Mouse (Mus musculus) ovary, postnatal 14 days (tissue): ENCODE results near the gene Kcnmb1.

Experiments used
- DNase-seq: peaks from one replicate; pipeline ENCODE4 v3.0.0; 2022; ENCODE audit warnings: low spot score

Gene Kcnmb1

DNA sequence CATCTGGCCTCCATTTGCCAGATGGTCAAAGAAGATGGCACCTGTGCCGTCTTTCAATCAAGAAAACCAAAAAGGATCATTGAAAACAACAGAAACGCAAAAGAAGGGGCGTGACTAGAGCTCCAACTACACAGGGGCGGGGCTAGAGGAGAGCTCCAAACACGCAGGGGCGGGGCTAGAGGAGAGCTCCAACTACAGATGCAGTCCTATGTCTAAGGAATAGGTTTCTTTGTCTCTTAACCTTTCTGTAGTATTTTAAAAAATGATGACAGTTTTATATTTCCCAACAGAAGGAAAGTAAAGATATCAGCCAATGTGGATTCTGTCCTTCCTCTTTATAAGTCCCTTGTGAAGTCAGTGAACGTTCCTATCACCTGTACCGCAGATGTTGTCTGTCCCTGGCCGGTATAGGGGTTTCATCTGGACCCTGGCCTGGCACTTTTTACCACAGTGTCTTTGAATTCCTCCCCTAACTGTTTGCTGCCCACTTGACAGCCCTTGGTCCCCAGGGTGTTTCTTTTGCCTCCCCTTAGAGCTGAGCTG is 18.0 kb upstream of the Kcnmb1 start:
- DNase-seq = no peak

DNA sequence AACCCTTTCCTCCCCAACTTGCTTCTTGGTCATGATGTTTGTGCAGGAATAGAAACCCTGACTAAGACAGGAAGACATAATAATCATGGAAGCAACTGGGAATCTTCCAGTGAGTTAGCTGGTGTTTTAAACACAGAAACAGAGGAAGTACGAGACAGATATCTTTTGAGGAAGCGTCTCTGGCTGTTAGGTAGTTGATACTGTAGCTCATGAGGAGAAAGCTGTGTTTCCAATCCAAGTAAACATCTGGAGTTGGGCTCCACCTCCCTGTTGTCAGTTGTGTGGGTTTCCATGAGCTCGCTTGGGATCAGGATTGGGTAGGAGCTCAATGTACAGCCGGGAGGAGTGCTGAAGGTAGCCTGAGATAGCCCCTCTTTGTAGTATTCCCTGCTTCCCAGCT is 16.3 kb upstream of the Kcnmb1 start:
- no peak for DNase-seq

DNA sequence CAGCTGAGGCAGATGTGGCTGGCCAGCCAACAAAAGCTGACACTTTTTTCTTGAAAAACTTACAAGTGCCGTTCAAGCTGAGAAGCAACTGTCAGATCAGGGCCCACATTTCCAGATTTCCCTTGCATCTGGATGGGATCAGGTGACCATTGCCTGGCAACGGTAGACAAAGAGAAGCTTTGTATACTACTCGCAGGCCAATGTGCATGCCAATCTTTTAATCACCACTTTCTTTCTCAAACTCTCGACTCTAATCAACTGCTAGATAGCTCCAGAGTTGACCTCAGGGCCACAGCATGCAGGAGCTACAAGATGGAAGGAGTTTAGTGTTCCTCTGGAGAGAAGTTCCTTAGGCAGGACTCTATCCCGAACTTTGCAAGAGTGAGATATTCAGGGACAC is 11.7 kb upstream of the Kcnmb1 start:
- DNase-seq = no peak

DNA sequence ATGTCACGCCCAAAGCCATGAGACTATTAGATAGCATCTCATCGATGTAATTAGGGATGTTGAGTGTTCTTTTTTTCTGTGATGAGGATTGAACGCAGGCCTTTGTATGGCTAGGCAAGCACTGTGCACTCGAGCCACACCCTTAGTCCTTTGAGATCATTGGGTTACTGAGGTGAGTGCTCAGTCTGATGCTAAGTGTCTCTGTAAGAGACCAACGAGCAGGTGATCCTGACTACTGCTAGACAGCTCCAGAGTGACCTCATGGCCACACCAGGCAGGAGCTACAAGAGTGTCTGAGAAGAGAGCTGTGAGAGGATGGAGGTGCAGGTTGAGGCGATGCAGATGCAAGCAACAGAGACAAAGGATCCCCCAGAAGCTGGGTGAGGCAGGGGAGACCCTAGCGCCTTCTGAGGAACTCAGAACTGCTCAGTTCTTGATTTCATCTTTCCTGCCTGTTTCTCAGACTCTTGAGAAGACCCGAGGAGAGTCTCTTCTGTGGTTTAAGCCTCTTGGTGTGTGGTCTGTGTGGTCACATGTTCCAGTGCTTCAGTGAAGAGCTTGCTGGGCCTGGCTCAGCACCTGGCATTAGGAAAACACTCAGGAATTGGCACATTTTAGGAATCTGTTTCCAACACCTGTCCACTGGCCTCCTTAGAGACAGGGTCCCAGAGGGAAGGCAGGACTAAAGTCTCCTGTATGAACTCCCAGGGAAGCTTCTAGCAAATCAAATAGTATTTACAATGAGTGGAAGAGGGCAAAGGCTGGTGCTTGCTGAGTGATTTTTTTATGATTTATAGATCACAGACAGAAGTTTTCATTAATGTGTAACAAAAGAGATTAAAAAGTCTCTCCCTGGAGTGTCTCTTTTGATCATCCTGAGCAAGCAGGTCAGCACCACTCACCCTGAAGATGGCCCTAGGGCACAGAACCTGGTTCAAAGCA is 10.9 kb upstream of the Kcnmb1 start:
- no peak for DNase-seq

DNA sequence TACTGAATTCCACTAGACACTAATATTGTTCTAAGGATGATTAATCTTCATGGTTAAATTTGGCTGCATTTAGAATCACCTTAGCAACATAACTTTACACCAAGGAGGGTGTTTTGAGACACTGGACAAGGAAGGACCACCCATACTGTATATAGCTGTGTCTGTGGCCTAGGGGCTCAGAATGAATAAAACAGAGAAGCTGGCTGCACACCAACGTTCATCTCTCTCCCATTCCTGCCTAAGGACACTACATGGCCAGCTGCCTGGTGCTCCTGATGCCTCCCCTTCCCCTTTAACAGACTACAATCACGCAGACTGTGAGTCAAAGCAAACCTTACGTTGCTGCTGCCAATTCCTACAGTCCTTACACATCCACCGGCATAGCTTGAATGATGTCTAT is 6.8 kb upstream of the Kcnmb1 start:
- no peak for DNase-seq

DNA sequence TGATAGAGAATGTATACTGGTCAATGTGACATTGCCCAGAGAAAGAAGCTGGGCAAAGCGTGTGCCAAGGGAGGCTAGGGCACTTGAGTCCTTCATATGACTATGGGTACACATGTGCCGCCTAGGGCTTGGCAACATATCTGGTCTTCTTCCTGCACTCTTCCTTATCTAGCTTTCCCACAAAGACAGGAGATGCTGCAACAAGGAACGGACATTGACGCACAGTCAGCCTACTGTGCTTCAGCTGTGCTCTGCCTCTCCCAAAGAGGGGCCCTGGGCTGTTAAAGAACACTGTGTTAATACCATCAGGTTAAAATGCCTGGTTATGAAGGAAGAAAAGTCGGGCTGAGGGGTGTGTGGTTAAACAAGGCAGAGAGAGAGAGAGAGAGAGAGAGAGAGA is 6.2 kb upstream of the Kcnmb1 start:
- DNase-seq = no peak

DNA sequence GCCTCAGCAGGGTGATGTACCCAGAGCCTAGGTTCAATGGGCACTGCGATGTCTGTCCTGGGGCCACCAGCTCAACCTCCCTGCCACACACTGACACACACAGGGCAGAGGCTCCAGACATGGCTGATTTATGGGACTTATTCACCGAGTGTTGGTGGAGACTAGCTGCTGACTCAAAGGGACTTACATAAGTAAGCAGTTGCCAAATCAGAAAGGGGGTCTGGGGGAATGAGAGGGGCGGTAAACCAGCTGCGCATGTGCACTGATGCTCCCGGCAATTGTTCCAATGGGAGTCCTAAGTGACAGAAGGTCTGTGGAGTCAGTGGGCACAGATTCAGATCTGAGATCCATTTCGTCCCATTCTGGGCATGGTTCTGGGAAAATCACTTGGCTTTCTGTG is 5.2 kb upstream of the Kcnmb1 start:
- no peak for DNase-seq

DNA sequence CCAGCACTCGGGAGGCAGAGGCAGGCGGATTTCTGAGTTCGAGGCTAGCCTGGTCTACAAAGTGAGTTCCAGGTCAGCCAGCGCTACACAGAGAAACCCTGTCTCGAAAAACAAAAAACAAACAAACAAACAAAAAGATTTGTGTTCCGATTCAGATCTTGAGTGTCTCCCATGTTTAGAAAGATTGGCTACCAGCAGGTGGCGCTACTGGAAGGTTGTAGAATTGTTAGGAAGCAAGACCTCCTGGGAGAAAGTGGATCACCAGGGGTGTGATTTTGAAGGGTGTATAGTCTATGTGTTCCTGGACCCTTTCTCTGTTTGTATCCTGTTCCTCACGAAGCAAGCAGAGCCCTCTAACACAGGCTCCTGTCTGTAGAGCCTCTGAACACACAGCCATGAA is 4.1 kb upstream of the Kcnmb1 start:
- DNase-seq = no peak

DNA sequence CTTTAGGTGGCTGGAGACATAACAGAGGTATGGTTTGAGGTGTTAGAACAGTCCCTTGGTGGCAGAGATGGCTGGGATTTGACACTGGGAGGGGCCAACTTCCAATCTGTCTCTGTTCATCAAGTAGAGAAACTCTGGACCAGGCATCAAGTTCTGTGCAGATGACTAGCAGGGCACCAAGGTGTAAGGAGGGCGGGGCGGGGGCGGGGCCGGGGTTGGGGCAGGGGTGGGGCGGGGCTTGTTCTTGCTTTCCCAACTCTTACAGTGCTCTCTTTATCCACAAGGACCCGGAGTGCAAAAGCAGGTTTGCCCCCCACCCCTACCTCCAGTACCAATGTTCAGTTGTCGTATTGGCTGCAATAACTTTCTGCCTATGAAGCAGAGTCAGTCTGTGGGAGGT is 635 bp upstream of the Kcnmb1 start:
- no peak for DNase-seq

DNA sequence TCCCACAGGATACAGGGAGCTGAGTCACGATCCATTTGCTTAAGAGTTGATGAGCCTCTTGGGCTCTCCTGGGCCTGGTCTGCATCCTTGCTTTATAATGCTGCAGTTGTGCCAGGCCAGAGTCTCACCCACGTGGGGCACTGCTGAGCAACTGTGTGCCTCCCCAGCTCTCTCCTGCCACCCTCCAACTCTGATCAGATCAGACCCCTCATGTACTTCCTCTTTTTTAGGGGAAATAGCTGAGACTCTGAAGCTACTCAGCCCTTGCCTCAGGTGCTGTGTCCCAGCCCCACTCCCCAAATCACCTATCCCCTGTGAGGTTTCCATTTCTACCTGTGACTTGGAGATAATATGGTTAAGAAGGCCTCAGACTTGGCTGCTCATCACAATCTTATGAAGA is 2.6 kb downstream of the Kcnmb1 start:
- DNase-seq = no peak

DNA sequence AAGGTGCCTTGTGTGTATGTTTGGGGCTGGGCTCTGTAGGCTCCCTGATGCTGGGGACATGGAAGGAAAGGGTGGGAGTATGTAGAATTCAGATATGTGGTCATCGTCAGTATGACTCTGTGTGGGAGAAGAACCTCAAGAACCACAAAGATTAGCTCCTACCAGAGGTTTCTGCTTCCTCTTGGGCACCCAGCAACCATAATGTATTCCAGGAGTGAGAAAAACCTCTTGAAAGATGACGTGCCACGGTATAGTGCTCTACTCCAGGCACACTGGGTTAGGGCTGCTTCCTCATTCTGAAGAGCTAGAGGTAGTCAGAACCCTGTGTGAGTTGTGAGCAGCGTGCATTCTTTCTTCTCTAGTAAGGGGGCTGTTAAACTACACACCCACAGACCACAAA is 4.9 kb downstream of the Kcnmb1 start:
- no peak for DNase-seq

DNA sequence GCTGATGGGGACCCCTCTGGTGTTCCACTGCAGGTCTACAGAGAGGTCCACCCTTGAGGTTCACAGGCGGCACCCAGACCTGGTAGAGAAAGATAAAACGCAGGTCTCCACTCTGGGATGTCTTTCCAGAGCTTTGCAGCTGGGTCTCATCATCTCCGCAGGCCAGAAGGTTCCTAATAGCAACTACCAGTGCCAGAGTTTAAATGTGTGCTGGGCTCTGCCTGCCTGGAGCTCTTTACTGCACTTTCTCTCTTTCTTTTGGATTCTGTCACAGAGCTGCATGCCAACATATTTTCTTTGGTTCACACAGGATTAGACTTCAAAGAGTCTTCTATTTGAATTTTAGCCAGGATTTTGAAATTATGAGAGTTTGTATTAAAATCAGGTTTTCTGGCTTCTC is 6.4 kb downstream of the Kcnmb1 start:
- DNase-seq = peak; percentile 23

DNA sequence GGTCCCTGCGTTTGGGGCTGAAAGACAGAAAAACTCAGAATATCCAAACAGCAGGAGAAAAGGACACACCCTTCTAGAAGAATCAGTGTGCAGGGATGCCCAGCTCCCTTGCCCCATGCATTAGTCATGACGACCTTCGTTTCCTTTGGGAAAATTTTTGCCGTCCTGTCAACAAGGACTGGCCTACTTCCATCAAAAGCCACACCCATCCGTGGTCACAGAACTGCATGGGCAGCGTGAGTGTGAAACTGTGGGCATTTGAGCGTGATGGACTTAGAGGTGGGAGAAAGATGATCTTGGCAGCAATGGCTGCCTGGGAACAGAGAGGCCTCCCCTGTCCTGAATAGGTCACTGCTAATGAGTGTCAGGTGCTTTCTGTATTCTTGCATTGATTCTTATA is 9.3 kb downstream of the Kcnmb1 start:
- no peak for DNase-seq

DNA sequence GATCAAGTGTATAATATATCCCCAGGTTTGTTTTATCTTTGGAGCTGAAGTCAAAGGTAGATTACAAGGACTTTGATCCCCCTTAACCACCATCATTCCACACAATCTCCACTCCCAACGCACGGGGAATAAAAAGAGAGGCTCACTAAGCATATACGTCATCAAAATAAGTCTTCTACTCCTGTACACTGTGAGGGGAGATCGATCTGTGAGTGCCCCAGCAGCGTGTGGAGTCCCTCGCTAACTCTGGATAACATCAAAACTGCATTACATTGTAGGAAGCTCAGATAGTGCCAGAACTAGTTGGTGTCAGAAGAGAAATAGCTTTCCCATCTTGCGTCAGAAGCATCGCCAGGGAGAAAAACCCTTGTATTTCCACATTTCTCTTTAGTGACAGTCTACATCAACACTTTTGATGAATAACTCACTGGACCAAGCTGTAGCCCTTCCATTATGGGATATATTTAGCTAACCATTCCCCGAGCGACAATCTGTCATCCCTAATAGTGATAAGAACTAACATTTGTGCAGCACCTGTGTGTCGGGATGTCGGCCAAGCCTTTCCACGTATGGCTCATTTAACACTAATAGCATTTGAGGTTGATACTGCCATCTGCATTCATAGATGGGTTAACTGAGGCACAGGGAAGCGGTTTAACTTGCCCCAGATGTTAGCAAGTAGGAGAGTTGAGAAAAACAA is 11.7 kb downstream of the Kcnmb1 start:
- DNase-seq = no peak

DNA sequence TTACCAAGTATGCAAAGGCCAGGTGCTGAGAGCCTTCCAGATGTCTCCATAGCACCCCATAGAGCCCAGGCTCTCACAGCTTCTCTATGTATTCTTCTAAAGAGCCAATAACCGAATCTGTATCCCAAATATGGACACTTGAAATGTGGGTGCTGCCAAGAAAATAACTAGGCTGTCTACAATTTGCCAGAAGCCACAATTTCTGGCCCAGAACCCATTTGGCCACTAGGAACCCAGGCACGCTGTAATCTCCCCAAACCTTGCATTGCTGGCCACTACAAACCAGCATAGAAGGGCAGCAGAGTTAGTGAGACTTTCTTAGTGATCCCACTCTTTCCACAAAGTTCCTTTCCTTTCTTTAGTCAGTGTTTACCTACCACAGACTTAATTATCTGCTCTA is 12.3 kb downstream of the Kcnmb1 start:
- DNase-seq = no peak

DNA sequence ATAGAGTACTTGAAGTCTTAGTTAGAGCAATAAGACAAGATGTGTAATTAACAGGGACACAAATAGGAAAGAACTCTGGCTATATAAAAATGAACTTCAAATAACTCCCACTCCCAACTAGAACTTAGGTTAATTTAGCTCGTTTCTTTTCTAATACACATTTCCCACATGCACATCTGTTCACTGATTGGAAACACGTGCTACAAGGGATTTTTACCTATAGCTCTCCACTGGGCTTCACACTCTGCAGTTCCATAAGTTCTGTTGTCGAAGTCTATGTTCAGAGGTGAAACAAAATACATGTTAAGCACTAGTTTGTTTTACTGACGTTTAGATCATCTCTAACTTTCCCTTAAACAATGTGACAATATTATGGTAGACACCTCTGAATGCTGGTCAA is 17.3 kb downstream of the Kcnmb1 start:
- DNase-seq = no peak

DNA sequence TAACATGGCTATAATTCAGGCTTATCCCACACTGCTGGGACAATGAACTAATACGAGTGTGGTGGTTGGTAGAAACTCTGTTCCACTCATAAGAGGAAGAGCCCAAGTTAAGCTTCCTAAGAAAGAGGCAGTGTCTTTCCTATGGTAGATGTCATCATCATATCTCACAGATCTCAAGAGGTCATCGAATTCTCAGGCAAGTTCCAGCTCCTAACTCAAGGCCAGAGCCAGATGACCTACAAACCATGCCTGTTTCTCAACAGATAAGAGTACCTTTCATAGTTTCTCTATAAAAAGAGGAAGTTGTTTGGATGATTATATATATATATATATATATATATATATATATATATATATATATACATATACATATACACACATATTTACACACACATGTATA is 23.7 kb downstream of the Kcnmb1 start:
- no peak for DNase-seq

DNA sequence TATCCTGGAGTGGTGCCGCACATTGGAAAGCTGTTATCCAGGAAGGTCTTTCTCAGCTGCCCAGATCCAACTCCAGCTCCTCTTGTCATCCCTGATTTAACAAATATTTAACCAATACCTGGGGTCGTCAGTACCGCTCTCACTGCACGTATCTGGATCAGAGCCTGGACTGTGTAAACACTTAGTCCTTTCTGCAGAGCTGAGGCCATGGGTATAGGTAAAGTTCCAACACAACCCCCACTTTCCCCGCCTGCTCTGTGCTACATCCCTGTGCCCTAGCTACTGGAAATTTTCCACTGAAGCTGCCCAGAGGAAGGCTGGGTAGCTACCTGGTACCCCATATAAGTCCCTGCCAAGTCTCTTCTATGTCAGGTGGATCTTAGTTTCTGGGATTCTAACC is 27.2 kb downstream of the Kcnmb1 start:
- no peak for DNase-seq

DNA sequence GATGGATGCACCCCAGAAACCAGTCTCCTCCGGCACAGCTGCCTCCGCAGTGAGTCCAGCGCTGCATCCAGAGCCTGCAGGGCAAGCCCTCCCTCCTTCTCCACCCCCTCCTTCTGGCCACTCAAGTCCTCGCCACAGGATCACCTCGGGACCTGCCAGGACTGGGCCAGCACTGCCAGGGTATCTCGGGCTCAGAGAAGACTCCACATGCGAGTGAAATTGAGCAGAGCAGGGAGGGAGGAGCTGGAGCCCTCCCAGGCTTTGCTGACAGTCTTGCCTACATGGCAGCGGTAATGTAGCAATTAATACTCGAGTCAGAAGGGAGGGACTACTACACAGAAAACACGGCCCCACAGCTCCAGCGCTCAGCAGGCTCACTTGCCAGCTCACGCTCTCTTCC is 30.1 kb downstream of the Kcnmb1 start, which contains the start of gene Kcnip1:
Gene Kcnip1 (minus strand): TSS at position 215 of the 400 bp plus-strand sequence.
- DNase-seq = no peak

DNA sequence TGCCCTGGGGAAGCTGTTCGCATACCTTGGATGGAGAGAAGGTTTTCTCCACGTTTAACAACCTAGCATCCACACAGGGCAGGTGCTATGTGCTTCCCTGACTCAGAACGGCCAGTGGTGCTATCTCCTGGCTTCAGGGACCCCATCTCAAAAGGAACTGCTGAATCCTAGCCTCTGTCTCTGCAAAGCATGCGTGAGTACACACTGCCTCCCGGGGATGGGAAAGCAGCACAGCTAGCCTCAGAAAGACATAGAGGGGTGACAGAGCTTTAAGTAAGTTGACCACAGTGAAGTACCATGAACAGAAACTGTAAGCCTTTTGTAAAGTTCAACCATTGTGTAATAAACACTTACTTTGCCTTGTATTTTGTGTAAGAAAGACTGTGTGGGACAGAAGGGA is 30.7 kb downstream of the Kcnmb1 start:
- DNase-seq = no peak

DNA sequence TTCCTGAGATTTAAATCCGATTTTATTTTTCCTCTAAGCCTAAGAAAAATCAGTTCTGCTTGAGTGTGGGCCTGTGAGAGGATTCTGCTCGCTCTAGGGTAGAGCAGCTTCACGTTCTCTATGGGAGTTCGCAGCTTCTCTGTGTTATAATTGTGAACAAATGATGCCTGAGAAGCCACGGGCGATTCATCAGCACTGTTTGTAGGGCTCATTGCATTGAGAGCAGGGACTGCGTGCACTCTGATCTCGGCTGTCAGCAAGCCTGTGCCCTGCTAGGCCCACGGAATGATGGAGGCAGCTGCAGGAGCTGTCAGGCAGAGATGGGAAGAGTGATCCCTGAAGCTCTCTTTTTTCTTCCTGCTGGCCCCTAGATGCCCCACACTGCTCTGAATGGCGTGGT is 35.4 kb downstream of the Kcnmb1 start:
- DNase-seq = no peak

DNA sequence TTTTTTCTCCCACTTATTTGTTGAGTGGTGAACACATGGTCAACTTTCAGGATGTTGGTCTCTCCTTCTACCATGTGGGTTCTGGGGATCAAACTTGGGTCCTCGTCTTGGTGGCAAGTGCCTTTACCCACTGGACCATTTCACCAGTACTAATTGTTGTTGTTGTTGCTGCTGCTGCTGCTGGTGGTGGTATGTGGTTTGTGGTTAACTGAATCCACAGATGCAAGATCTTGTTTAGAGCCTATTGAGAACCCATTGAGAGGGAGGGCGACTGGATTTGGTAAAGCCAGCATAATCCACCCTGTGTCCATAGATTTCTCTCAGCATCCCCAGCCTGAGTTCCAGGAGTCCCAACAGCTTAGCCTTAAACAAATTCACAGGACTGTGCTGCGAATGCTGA is 37.6 kb downstream of the Kcnmb1 start:
- no peak for DNase-seq

DNA sequence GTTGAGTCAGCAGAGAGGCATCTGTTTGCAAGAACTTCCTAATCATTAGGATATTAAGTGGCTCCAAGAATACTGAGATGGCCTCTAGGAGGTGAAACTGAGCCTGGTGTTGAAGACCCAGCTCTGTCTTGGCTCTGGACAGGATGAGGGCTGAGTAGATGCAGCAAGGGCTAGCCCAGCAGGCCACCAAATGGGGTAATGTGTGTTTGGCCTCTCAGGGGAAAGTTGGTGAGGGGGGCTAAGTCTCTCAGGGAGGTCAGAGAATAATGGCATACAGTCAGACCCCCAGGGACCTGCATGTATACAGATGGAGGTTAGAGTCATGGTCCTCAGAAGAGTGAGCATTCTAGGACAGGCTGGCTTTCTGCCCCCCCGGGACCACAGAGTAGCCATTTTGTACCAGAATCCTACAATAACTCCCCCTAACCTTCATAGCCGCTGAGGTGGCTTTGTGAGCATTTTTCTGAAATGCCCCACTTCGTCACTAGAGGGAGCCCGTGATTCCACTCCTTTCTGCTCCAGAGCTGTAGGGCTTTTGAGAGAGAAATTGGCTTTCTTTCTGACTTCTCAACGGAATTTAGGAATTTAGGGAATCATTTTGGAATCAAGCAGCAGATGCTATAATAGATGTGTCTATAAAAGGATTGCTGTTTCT is 39.3 kb downstream of the Kcnmb1 start:
- peak; percentile 34 for DNase-seq
